Mouse (Mus musculus): ENCODE data around the gene Gm10974.

- TF ChIP-seq GATA1 (IDR thresholded peaks at IDR 0.05; ENCODE audit: borderline replicate concordance, low read length) (no peak), FLI1 (IDR thresholded peaks at IDR 0.05; ENCODE audit: low read length) (no peak)
Observed at GRCm38 (mm10) chr7:66376560-66376959, 10.9 kb downstream of the Gm10974 start.
